Mouse (Mus musculus): ENCODE measurements around the gene Hist2h2ab. TPM values are rescaled to one million over a fixed set of nuclear protein-coding genes. Genes with fewer than 3 reads are reported as not detected.
A peak's percentile ranks its signal among the peaks of the same experiment; 100 is the strongest.

The Hist2h2ab gene
- total RNA-seq, 1 experiment, result 54.2 TPM

- no peaks in the 10 kb centered on the region for H3K9me3 ChIP-seq (ENCODE audit: control insufficient read depth, insufficient read depth, low read depth, low read length)
- in situ Hi-C loops (cut with MboI; ENCODE audit: low sequenced_read_pairs in 2 of 2, unreplicated experiment in 2 of 2), result no loop called here
- H3K36me3 ChIP-seq (ENCODE audit: control insufficient read depth, insufficient read depth, low read length, poor library complexity, severe bottlenecking), result no peaks in the 10 kb centered on the region
- H3K4me1 ChIP-seq (ENCODE audit: control insufficient read depth in 2 of 2, insufficient read depth in 2 of 2, low read length in 2 of 2, poor library complexity in 1 of 2), result peaks cover 2 to 3% of the 10 kb centered on the region in 2 experiments; a peak in 1 of 4 replicates
- H3K9ac ChIP-seq (ENCODE audit: insufficient read depth, low read depth, low read length, poor library complexity, severe bottlenecking), result no peak overlapping the region
- H3K27ac ChIP-seq (ENCODE audit: insufficient read depth, low read depth, low read length, poor library complexity, severe bottlenecking), result no peak overlapping the region
- no peak for DNase-seq (ENCODE audit: low read depth, low spot score)
- TF ChIP-seq HCFC1 (IDR thresholded peaks at IDR 0.05; ENCODE audit: borderline replicate concordance, insufficient read depth, low read length) (no peak), CHD2 (IDR thresholded peaks at IDR 0.05; ENCODE audit: low read depth, low read length) (no peak), ZNF384 (IDR thresholded peaks at IDR 0.05; ENCODE audit: low read depth, low read length) (no peak), ZC3H11A (IDR thresholded peaks at IDR 0.05; ENCODE audit: borderline replicate concordance, low read depth, low read length) (no peak), MAFK (IDR thresholded peaks at IDR 0.05; ENCODE audit: insufficient read depth, low read depth, low read length) (no peak)
- no peak overlapping the region for H3K4me3 ChIP-seq (ENCODE audit: insufficient read depth in 1 of 2, low read depth in 1 of 2, low read length in 2 of 2, poor library complexity in 1 of 2, severe bottlenecking in 1 of 2)
These were observed 32.1 kb downstream of the Hist2h2ab start for GRCm38 (mm10) chr3:96251787-96252186.

- H3K36me3 ChIP-seq (ENCODE audit: control insufficient read depth, insufficient read depth, low read length, poor library complexity, severe bottlenecking), result no peaks in the 10 kb centered on the region
- H3K27ac ChIP-seq (ENCODE audit: insufficient read depth, low read depth, low read length, poor library complexity, severe bottlenecking), result no peak overlapping the region
- H3K4me3 ChIP-seq (ENCODE audit: insufficient read depth in 1 of 2, low read depth in 1 of 2, low read length in 2 of 2, poor library complexity in 1 of 2, severe bottlenecking in 1 of 2), result peak overlapping the region; percentile 49 to 54
- no peaks in the 10 kb centered on the region for H3K9me3 ChIP-seq (ENCODE audit: control insufficient read depth, insufficient read depth, low read depth, low read length)
- H3K4me1 ChIP-seq (ENCODE audit: control insufficient read depth in 2 of 2, insufficient read depth in 2 of 2, low read length in 2 of 2, poor library complexity in 1 of 2), result peaks cover 2 to 3% of the 10 kb centered on the region in 2 experiments; a peak in 1 of 4 replicates
- TF ChIP-seq ZNF384 (IDR thresholded peaks at IDR 0.05; ENCODE audit: low read depth, low read length), result no peak
- TF ChIP-seq CHD2 (IDR thresholded peaks at IDR 0.05; ENCODE audit: low read depth, low read length), result no peak
- no peak for TF ChIP-seq MAFK (IDR thresholded peaks at IDR 0.05; ENCODE audit: insufficient read depth, low read depth, low read length)
- TF ChIP-seq ZC3H11A (IDR thresholded peaks at IDR 0.05; ENCODE audit: borderline replicate concordance, low read depth, low read length), result no peak
- peak; percentile 68; the same call in 1 of the 2 replicates for TF ChIP-seq HCFC1 (IDR thresholded peaks at IDR 0.05; ENCODE audit: borderline replicate concordance, insufficient read depth, low read length)
- no peak for DNase-seq (ENCODE audit: low read depth, low spot score)
- peak overlapping the region; percentile 66 for H3K9ac ChIP-seq (ENCODE audit: insufficient read depth, low read depth, low read length, poor library complexity, severe bottlenecking)
- in situ Hi-C loops (cut with MboI; ENCODE audit: low sequenced_read_pairs in 2 of 2, unreplicated experiment in 2 of 2), result no loop called here
These were observed 35.2 kb downstream of the Hist2h2ab start for GRCm38 (mm10) chr3:96254683-96255355.

- Histone ChIP-seq H3K9ac (ENCODE audit: insufficient read depth, low read depth, low read length, poor library complexity, severe bottlenecking) (no peak overlapping the region), H3K36me3 (ENCODE audit: control insufficient read depth, insufficient read depth, low read length, poor library complexity, severe bottlenecking) (no peaks in the 10 kb centered on the region), H3K4me1 (ENCODE audit: control insufficient read depth in 2 of 2, insufficient read depth in 2 of 2, low read length in 2 of 2, poor library complexity in 1 of 2) (peaks cover 2 to 3% of the 10 kb centered on the region in 2 experiments; a peak in 1 of 4 replicates), H3K9me3 (ENCODE audit: control insufficient read depth, insufficient read depth, low read depth, low read length) (no peaks in the 10 kb centered on the region), H3K27ac (ENCODE audit: insufficient read depth, low read depth, low read length, poor library complexity, severe bottlenecking) (no peak overlapping the region), H3K4me3 (ENCODE audit: insufficient read depth in 1 of 2, low read depth in 1 of 2, low read length in 2 of 2, poor library complexity in 1 of 2, severe bottlenecking in 1 of 2) (no peak overlapping the region)
- in situ Hi-C loops (cut with MboI; ENCODE audit: low sequenced_read_pairs in 2 of 2, unreplicated experiment in 2 of 2), result no loop called here
- TF ChIP-seq ZNF384 (IDR thresholded peaks at IDR 0.05; ENCODE audit: low read depth, low read length) (no peak), ZC3H11A (IDR thresholded peaks at IDR 0.05; ENCODE audit: borderline replicate concordance, low read depth, low read length) (no peak), MAFK (IDR thresholded peaks at IDR 0.05; ENCODE audit: insufficient read depth, low read depth, low read length) (no peak), CHD2 (IDR thresholded peaks at IDR 0.05; ENCODE audit: low read depth, low read length) (no peak), HCFC1 (IDR thresholded peaks at IDR 0.05; ENCODE audit: borderline replicate concordance, insufficient read depth, low read length) (no peak)
- DNase-seq (ENCODE audit: low read depth, low spot score), result no peak
These were observed 36.4 kb downstream of the Hist2h2ab start for GRCm38 (mm10) chr3:96255926-96256593.

- Histone ChIP-seq H3K9me3 (ENCODE audit: control insufficient read depth, insufficient read depth, low read depth, low read length) (no peaks in the 10 kb centered on the region), H3K9ac (ENCODE audit: insufficient read depth, low read depth, low read length, poor library complexity, severe bottlenecking) (no peak overlapping the region), H3K27ac (ENCODE audit: insufficient read depth, low read depth, low read length, poor library complexity, severe bottlenecking) (no peak overlapping the region), H3K4me3 (ENCODE audit: insufficient read depth in 1 of 2, low read depth in 1 of 2, low read length in 2 of 2, poor library complexity in 1 of 2, severe bottlenecking in 1 of 2) (no peak overlapping the region), H3K36me3 (ENCODE audit: control insufficient read depth, insufficient read depth, low read length, poor library complexity, severe bottlenecking) (no peaks in the 10 kb centered on the region), H3K4me1 (ENCODE audit: control insufficient read depth in 2 of 2, insufficient read depth in 2 of 2, low read length in 2 of 2, poor library complexity in 1 of 2) (peaks cover 3 to 4% of the 10 kb centered on the region in 2 experiments; a peak in 1 of 4 replicates)
- TF ChIP-seq MAFK (IDR thresholded peaks at IDR 0.05; ENCODE audit: insufficient read depth, low read depth, low read length) (no peak), ZNF384 (IDR thresholded peaks at IDR 0.05; ENCODE audit: low read depth, low read length) (no peak), ZC3H11A (IDR thresholded peaks at IDR 0.05; ENCODE audit: borderline replicate concordance, low read depth, low read length) (no peak), CHD2 (IDR thresholded peaks at IDR 0.05; ENCODE audit: low read depth, low read length) (no peak), HCFC1 (IDR thresholded peaks at IDR 0.05; ENCODE audit: borderline replicate concordance, insufficient read depth, low read length) (no peak)
- in situ Hi-C loops (cut with MboI; ENCODE audit: low sequenced_read_pairs in 2 of 2, unreplicated experiment in 2 of 2), result no loop called here
- no peak for DNase-seq (ENCODE audit: low read depth, low spot score)
These were observed 37.5 kb downstream of the Hist2h2ab start for GRCm38 (mm10) chr3:96257190-96257589.

All from ES-E14 (cell line).